Mouse (Mus musculus): ENCODE data around the gene Agxt2. TPM values are rescaled to one million over a fixed set of nuclear protein-coding genes. Genes with fewer than 3 reads are reported as not detected.

Agxt2 gene
- not detected in 2 replicates for polyA plus RNA-seq (2015; fragmentation: Nextera tagmentation; extraction: Ambion mirVana)

- DNase-seq (ENCODE audit: low spot score) (no peak), ATAC-seq (no peak)
- Histone ChIP-seq H3K4me1 (ENCODE audit: insufficient read depth, low read depth, low read length) (no peaks in the 10 kb centered on the region), H3K9ac (replicated peaks; ENCODE audit: low read depth) (no peak within 1 kb of the TSS), H3K27me3 (replicated peaks; ENCODE audit: insufficient read depth, low read length) (no peaks in the 10 kb centered on the region), H3K36me3 (ENCODE audit: insufficient read depth, low read length) (no peaks in the 10 kb centered on the region), H3K4me2 (replicated peaks; ENCODE audit: low read depth, low read length) (no peak within 1 kb of the TSS), H3K9me3 (ENCODE audit: low read length) (no peaks in the 10 kb centered on the region), H3K27ac (ENCODE audit: low read length) (no peak within 1 kb of the TSS), H3K4me3 (ENCODE audit: low read depth, low read length) (no peak within 1 kb of the TSS)
- 72% methylated on average over 9 of the region's 9 CpGs for WGBS
- TF ChIP-seq EP300 (IDR thresholded peaks at IDR 0.05) (no peak), CTCF (IDR thresholded peaks at IDR 0.05) (no peak)
Observed at GRCm38 (mm10) chr15:10358039-10358948, at the start of gene Agxt2. TSS of gene Agxt2 (plus strand) at chr15:10358532.

GRCm38 (mm10) chr15:10311826-10312225 lies 46.5 kb upstream of the Agxt2 start:
- Histone ChIP-seq H3K4me1 (ENCODE audit: insufficient read depth, low read depth, low read length) (no peaks in the 10 kb centered on the region), H3K27me3 (replicated peaks; ENCODE audit: insufficient read depth, low read length) (no peaks in the 10 kb centered on the region), H3K4me3 (ENCODE audit: low read depth, low read length) (no peak overlapping the region), H3K4me2 (replicated peaks; ENCODE audit: low read depth, low read length) (no peak overlapping the region), H3K9me3 (ENCODE audit: low read length) (no peaks in the 10 kb centered on the region), H3K27ac (ENCODE audit: low read length) (no peak overlapping the region), H3K36me3 (ENCODE audit: insufficient read depth, low read length) (no peaks in the 10 kb centered on the region), H3K9ac (replicated peaks; ENCODE audit: low read depth) (no peak overlapping the region)
- ATAC-seq, result no peak
- no peak for TF ChIP-seq EP300 (IDR thresholded peaks at IDR 0.05)
- TF ChIP-seq CTCF (IDR thresholded peaks at IDR 0.05), result no peak
- no peak for DNase-seq (ENCODE audit: low spot score)
- WGBS, result 67% methylated on average over 5 of the region's 5 CpGs

- Histone ChIP-seq H3K27me3 (replicated peaks; ENCODE audit: insufficient read depth, low read length) (no peaks in the 10 kb centered on the region), H3K36me3 (ENCODE audit: insufficient read depth, low read length) (no peaks in the 10 kb centered on the region), H3K9me3 (ENCODE audit: low read length) (no peaks in the 10 kb centered on the region), H3K4me3 (ENCODE audit: low read depth, low read length) (no peak overlapping the region), H3K27ac (ENCODE audit: low read length) (no peak overlapping the region), H3K9ac (replicated peaks; ENCODE audit: low read depth) (no peak overlapping the region), H3K4me1 (ENCODE audit: insufficient read depth, low read depth, low read length) (no peaks in the 10 kb centered on the region), H3K4me2 (replicated peaks; ENCODE audit: low read depth, low read length) (no peak overlapping the region)
- DNase-seq (ENCODE audit: low spot score) (peak; percentile 67), ATAC-seq (no peak)
- no peak for TF ChIP-seq EP300 (IDR thresholded peaks at IDR 0.05)
- TF ChIP-seq CTCF (IDR thresholded peaks at IDR 0.05), result peak; percentile 72
- 53% methylated on average over 6 of the region's 7 CpGs for WGBS
Observed at GRCm38 (mm10) chr15:10313522-10314455, 44.5 kb upstream of the Agxt2 start.

GRCm38 (mm10) chr15:10325080-10325479 lies 33.3 kb upstream of the Agxt2 start, which contains the start of gene Gm21973:
TSS of gene Gm21973 (plus strand) at chr15:10325380.
- no peaks in the 10 kb centered on the region for H3K36me3 ChIP-seq (ENCODE audit: insufficient read depth, low read length)
- no peak within 1 kb of the TSS for H3K9ac ChIP-seq (replicated peaks; ENCODE audit: low read depth)
- ATAC-seq (no peak), DNase-seq (ENCODE audit: low spot score) (no peak)
- TF ChIP-seq EP300 (IDR thresholded peaks at IDR 0.05) (no peak), CTCF (IDR thresholded peaks at IDR 0.05) (no peak)
- no peak within 1 kb of the TSS for H3K27ac ChIP-seq (ENCODE audit: low read length)
- no peak within 1 kb of the TSS for H3K4me2 ChIP-seq (replicated peaks; ENCODE audit: low read depth, low read length)
- H3K4me1 ChIP-seq (ENCODE audit: insufficient read depth, low read depth, low read length), result no peaks in the 10 kb centered on the region
- no peak within 1 kb of the TSS for H3K4me3 ChIP-seq (ENCODE audit: low read depth, low read length)
- no peaks in the 10 kb centered on the region for H3K9me3 ChIP-seq (ENCODE audit: low read length)
- 84% methylated on average over 2 of the region's 2 CpGs for WGBS
- no peaks in the 10 kb centered on the region for H3K27me3 ChIP-seq (replicated peaks; ENCODE audit: insufficient read depth, low read length)

- Histone ChIP-seq H3K27me3 (replicated peaks; ENCODE audit: insufficient read depth, low read length) (no peaks in the 10 kb centered on the region), H3K9me3 (ENCODE audit: low read length) (no peaks in the 10 kb centered on the region), H3K4me2 (replicated peaks; ENCODE audit: low read depth, low read length) (no peak overlapping the region), H3K4me1 (ENCODE audit: insufficient read depth, low read depth, low read length) (no peaks in the 10 kb centered on the region), H3K9ac (replicated peaks; ENCODE audit: low read depth) (no peak overlapping the region), H3K36me3 (ENCODE audit: insufficient read depth, low read length) (no peaks in the 10 kb centered on the region), H3K27ac (ENCODE audit: low read length) (no peak overlapping the region), H3K4me3 (ENCODE audit: low read depth, low read length) (no peak overlapping the region)
- ATAC-seq (no peak), DNase-seq (ENCODE audit: low spot score) (no peak)
- 70% methylated on average over 3 of the region's 3 CpGs for WGBS
- TF ChIP-seq CTCF (IDR thresholded peaks at IDR 0.05) (no peak), EP300 (IDR thresholded peaks at IDR 0.05) (no peak)
Observed at GRCm38 (mm10) chr15:10330626-10331025, 27.7 kb upstream of the Agxt2 start.

- no peaks in the 10 kb centered on the region for H3K4me1 ChIP-seq (ENCODE audit: insufficient read depth, low read depth, low read length)
- H3K27ac ChIP-seq (ENCODE audit: low read length), result no peak overlapping the region
- DNase-seq (ENCODE audit: low spot score) (no peak), ATAC-seq (no peak)
- WGBS, result 90% methylated on average over 1 of the region's 1 CpGs
- H3K4me2 ChIP-seq (replicated peaks; ENCODE audit: low read depth, low read length), result no peak overlapping the region
- H3K4me3 ChIP-seq (ENCODE audit: low read depth, low read length), result no peak overlapping the region
- no peaks in the 10 kb centered on the region for H3K27me3 ChIP-seq (replicated peaks; ENCODE audit: insufficient read depth, low read length)
- H3K9me3 ChIP-seq (ENCODE audit: low read length), result no peaks in the 10 kb centered on the region
- H3K9ac ChIP-seq (replicated peaks; ENCODE audit: low read depth), result no peak overlapping the region
- TF ChIP-seq EP300 (IDR thresholded peaks at IDR 0.05) (no peak), CTCF (IDR thresholded peaks at IDR 0.05) (no peak)
- H3K36me3 ChIP-seq (ENCODE audit: insufficient read depth, low read length), result no peaks in the 10 kb centered on the region
Observed at GRCm38 (mm10) chr15:10332566-10332965, 25.8 kb upstream of the Agxt2 start.

Measured in lung, postnatal 0 days (tissue).